Mouse (Mus musculus): Measurements from ENCODE around the gene Nsun7.

- TF ChIP-seq CTCF (IDR thresholded peaks at IDR 0.05; ENCODE audit: insufficient read depth, low read depth, low read length): no peak
- TF ChIP-seq POLR2A (IDR thresholded peaks at IDR 0.05; ENCODE audit: insufficient read depth, low read depth, low read length): no peak
Observed at GRCm38 (mm10) chr5:66269616-66270015, 9.9 kb downstream of the Nsun7 start.

Data from olfactory bulb, adult 2 months (tissue).